Mouse (Mus musculus) spleen, adult 2 months (tissue): ENCODE measurements around the gene Mdp1.

Source experiments
- CTCF ChIP-seq: fragments of 200-500 bp; IDR thresholded peaks from 2 replicates; pipeline ENCODE4 v1.5.1; 2011; ENCODE audit warnings: mild to moderate bottlenecking, inconsistent platforms; ENCODE audit not compliant: insufficient read depth, insufficient read length, insufficient replicate concordance; ENCODE audit errors: extremely low read depth
- POLR2A ChIP-seq: fragments of 200-500 bp; IDR thresholded peaks from 2 replicates; pipeline ENCODE4 v1.6.1; 2011; ENCODE audit warnings: low read depth, low read length, inconsistent platforms

GRCm38 (mm10) chr14:55616844-55617243, 43.5 kb downstream of the Mdp1 start:
- no peak for TF ChIP-seq CTCF
- TF ChIP-seq POLR2A = no peak
